Mouse (Mus musculus) gonadal fat pad, adult 2 months (tissue): ENCODE measurements around the gene Gba. TPM values are rescaled to one million over a fixed set of nuclear protein-coding genes. Genes with fewer than 3 reads are reported as not detected.

ENCODE experiments used
- DNase-seq: peaks from one replicate; pipeline ENCODE4 v3.0.0-alpha.2; 2012; ENCODE audit warnings: low read depth
- polyA plus RNA-seq: library from polyadenylated mRNA; depleted of rRNA; stranded (reverse); fragments of >200 nt; gene quantifications from 2 replicates; pipeline ENCODE4 v1.2.3, GENCODE M21; 2012

The Gba gene
- polyA plus RNA-seq, 1 experiment = 143 TPM

DNA sequence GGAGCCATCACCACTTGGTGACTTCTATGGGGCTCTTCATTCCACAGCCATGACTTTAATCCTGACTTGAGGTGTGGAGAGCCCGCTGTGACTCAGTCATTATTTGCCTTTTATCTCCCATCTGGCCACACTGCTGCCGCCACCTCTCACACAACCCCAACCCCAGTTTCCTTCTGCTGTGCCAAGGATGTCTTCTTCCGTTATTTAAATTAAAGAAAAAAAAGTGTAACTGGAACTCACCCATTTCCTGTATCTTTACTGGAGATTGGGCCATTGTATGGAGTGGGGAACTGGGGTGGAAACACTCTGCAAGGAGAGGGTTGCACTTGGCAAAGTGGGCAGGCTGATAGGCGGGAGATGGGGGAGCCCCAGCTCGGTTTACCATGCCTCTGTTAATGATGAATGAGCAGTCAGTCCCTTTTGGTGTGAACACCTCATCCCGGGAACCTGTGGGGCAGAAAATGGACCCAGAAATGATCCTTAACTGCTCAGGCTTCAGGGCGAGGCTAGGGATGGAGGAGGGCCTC lies 20.1 kb upstream of the Gba start:
- DNase-seq = no peak

DNA sequence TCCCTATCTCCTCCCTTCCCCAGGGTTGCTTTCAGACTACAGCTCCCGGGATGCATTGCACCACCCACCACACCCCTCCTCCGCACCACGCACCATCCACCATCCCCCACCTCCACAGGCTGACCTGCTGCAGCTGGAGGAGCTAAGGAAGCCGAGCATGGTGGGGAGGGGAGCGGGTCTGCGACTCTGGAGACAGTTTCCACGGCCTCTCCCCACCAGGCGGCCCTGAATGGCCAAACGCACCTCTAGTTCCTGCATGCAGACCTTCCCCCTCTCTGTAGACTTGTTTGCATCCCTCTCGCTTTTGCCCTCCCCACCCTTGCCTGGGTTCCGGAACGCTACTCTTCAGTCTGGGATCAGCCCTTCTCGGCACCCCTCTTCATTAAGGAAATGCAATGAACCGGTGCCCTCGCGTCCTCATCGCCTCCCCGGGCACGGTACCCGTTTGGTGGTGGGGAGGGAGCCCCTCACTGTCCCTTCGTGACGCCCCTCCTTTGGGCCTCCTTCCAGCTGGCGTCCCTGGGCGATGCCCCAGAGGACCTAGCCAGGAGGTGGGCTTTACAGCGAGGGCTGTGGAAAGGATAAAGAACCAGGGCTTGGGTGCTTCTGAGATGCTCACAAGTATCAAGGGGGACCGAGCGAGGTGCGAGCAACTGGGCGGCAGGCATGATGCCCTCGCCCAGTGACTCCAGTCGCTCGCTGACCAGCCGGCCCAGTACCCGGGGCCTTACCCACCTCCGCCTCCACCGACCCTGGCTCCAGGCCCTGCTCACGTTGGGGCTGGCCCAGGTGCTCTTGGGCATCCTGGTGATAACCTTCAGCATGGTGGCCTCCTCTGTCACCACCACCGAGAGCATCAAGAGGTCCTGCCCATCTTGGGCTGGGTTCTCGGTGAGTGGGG lies 19.4 kb upstream of the Gba start, which contains the start of gene Fam189b:
TSS of gene Fam189b (plus strand) at position 86 of the 901 bp plus-strand sequence.
- no peak for DNase-seq

DNA sequence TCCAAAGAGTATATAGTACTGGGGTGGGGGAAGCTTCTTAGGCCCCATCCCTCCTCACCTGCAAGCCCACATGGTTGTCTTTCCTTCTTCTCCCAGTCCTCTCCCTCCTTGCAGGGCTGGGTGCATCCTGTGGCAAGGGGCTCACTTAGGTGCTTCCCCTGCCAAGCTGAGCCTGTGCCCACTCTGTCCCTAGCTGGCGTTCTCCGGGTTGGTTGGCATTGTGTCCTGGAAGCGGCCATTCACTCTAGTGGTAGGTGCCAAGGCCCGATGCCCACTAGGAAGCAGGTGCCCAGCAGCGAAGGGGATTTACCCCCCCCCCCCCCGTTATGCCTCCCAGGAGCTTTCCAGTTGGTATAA lies 18.8 kb upstream of the Gba start:
- no peak for DNase-seq

DNA sequence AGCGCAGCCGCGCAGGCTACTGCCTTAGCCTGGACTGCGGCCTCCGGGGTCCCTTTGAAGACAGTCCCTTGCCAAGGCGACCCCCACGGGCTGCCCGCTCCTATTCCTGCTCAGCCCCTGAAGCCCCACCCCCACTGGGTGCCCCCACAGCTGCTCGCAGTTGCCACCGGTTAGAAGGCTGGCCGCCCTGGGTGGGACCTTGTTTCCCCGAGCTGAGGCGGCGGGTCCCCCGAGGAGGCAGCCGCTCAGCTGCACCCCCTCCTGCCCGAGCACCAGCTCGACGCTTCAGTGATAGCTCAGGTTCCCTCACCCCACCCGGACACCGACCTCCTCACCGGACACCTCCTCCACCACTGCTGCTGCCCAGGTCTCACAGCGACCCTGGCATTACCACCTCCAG lies 15.5 kb upstream of the Gba start:
- DNase-seq = no peak

DNA sequence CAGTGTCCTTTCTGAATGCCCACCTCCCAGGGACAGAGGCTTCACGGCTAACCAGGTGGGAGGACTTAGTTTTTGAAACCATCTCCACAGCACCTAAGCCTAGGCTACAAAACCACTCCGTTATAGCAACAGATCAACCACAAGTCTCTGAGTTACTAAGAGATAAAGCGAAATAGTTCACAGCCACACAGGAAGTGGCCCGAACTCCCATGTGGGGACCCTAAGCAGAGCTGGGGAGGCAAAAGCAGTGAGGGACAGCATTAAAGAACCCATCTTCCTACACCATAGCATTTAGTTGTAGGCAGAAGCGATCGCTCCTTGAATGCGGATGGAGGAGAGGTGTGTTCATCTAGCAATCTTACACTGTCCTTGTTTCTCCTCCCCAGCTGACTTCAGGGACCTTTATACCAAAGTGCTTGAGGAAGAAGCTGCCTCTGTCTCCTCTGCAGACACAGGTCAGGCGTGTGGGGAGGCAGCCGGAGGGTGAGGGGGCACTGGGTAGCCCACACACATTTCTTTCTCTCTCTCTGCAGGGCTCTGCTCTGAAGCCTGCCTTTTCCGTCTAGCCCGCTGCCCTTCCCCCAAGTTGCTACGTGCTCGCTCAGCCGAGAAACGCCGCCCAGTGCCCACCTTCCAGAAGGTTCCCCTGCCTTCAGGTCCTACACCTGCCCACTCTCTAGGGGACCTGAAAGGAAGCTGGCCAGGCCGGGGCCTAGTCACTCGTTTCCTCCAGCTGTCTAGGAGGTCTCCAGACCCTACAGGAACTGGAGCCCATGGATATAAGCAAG lies 14.8 kb upstream of the Gba start:
- DNase-seq = no peak

DNA sequence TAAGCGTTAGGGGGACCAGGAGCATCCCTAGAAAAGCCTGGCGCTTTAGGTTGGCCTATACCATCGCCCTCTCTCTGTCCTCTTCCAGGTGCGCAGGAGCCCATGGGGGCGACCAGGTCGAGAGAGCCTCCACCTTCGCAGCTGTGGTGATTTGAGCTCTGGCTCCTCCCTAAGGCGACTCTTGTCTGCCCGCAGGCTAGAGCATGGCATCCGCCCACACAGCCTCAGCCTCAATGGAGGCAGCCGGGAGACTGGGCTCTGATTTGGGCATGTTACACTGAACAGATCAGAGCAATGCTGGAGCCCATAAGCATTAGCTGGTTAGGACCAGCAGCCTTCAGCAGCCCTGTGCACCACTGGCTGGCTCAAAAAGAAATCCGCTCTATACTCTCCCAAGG lies 14.3 kb upstream of the Gba start:
- DNase-seq = no peak

DNA sequence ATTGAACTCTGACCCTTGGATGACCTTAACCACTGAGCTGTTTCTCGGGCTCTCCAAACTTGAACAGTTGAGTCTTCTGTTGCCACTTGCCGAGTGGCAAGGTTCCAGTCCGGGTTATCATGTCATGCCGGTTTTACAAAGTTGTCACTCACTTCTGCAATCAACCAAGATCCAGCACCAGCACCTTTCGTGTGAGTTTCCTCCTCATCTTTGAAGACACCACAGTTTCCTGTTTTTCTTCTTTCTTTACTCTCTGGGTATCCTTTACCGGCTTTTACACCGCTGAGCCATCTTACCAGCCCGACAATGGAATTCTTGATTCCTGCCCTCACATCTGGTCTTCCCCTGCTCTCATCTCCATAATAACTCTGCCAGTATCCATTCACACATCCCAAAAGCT lies 12.3 kb upstream of the Gba start:
- DNase-seq = no peak

DNA sequence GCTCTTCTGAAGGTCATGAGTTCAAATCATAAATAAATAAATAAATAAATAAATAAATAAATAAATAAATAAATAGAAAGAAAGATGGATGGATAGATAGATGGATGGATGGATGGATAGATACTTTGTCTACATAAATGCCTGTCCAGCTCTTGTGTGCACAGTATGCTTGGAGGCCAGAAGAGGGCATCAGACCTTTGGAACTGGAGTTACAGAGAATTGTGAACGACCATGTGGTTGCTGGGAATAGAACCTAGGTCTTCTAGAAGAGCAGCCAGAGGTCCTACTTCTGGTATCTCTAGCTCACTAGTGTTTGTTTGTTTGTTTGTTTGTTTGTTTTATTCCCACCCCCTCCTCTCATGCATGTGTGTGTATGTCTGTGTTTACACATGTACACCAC lies 9.4 kb upstream of the Gba start:
- DNase-seq = no peak

DNA sequence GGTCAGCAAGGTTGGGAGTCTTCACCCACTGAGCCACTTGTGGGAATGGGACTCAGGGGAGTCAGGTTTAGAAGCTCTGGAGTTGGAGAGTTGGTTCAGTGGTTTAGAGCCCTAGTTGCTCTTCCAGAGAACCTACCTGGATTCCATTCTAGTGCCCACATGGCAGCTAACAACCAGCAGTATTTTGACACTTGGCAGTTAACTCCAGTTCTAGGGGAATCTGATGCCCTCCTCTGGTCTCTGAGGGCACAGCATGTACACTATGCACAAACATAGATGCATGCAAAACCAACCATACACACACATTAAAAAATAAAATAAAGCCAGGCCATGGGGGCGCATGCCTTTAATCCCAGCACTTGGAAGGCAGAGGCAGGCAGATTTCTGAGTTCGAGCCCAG lies 8.9 kb upstream of the Gba start:
- no peak for DNase-seq

DNA sequence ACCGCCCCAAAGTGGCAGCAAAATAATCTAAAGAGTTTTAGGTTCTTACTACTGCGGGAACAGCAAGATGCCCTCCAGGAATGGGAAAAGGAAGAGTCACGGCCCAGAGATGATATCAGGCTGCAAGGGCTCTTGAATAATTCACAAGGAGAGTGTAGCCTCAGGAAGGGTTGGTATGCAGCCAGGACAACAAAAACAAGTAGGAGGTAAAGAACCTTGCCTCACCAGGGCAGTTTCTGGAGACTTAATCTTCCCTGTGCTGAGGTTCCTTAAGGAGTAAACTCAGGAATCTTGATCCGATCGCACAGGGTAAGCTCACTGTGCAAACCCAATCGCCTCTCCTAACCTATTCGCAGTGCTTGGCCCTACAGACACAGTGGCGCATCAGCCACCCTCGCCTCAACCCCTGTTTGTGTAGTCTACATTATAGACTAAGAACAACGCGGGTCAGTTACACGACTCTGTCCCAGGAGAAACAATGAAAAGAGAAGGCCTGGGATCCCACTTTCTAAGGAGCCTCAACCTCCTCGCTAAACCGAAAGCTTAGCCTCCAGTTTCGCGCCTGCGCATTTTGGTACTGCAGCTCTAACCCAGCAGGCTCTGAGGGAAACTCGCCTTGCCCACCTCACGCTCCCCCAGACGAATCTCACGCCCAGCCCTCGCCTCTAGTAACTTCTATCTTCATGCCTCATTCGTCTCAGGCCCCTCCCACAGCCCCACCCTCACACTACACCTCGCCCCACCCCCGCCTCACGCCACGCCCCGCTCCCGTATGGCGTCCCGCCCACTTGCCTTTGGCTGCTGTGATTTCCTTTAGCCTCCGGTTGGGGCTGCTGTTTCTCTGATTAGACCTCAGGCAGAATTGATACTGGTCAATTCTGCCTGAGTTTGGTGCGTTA lies 6.5 kb upstream of the Gba start:
- peak; percentile 75 for DNase-seq

DNA sequence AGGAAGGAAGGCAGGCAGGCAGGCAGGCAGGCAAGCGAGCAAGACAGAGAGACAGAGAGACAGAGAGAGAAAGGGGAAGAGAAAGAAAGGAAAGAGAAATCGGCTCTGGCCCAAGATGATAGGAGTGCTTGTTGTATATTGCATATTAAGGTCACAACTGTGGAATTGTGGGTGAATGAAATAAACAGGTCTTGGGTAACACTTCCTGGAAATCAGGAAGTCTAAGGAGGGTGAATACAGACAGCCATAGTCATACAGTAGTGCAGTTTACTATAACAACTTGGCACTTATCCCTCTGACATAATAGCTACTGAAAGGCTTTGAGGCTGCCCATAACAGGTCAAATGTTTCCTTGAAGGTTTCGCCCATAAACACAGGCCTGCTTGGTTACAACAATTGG lies 2.9 kb upstream of the Gba start:
- no peak for DNase-seq

DNA sequence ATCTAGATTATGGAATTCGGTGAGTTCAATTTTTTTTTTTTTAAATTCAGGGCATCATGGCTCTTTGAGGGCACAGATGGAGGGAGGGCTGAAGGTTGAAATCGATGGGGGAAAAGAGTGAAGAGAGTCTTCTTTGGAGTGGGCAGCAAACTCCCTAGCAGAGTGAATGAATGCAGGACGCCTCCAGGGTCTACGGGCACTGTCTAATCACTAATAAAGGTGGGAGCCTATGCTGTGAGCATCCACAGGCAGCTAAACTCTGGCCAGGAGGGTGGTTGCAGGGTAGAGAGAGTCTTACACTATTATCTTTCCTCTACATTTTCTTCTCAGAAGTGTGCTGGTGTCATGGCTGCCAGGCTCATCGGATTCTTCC lies 400 bp downstream of the Gba start:
- DNase-seq = no peak

DNA sequence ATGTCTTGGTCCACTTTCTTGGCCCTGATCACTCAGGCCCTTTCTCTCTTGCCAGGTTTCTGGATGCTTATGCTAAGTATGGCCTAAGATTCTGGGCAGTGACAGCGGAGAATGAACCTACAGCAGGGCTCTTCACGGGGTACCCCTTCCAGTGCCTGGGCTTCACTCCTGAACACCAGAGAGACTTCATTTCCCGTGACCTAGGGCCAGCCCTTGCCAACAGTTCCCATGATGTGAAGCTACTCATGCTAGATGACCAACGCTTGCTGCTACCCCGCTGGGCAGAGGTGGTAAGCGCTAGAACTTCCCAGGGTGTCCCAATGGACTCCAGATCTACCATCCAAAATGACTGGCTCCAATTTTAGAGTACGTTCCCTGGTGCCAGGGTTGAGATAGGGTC lies 3.4 kb downstream of the Gba start:
- DNase-seq = no peak

DNA sequence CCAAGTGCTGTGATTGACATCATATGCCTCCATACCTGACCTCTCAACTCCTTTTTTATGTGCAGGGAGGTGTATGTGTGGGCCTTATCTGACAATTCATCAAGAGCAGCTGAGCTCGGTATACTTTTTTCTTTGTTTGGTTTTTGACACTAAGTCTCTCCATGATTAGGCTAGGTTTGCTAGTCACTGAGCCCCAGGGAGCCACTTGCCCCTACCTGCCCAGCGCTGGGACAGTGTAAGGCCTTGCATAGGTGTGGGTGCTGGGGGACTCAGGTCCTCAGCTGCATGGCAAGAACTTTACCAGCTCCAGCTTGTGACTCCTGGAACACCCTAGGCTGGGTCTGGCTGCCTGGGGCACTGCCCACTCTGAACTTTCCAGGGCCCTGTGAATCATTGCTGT lies 4.0 kb downstream of the Gba start:
- peak; percentile 91 for DNase-seq

DNA sequence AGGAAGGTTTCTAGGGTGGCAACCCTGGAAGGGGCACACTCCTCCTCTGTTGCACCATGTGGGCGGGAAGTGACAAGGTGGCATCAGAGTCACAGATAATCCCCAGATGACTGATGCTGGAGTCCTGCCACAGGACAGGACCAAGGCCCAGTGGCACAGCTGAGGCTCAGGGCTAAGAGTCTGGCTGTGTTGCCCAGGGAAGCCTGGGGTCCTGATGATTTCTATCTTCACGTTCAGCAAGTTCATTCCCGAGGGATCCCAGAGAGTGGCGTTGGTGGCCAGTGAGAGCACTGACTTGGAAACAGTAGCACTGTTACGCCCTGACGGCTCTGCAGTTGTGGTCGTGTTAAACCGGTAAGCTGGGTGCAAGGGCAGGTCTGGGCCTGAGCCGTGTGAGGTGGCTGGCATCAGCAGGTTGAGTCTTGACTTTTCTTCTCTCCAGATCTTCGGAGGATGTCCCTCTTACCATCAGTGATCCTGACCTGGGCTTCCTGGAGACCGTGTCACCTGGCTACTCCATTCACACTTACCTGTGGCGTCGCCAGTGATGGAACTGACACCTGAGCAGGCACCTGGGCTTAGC lies 5.4 kb downstream of the Gba start:
- peak; percentile 84 for DNase-seq

DNA sequence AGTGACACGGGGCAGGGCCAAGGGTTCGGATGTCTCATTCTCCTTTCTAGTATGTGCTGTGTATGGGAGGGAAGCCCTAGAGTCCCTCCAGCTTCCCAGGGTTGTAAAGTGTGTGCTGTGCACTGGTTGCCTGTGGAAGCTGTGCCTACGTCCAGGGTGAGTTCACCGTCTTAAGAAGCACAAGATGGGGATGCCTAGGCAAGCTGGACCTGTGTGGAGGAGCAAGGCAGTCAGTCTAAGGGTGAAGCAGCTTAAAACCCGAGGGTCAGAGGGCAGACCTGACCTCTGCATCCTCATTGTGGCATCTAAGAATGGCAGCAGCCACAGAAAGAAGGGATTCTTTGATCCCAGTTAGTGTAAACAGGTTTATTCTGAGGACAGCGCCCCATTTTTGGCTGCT lies 6.0 kb downstream of the Gba start:
- no peak for DNase-seq

DNA sequence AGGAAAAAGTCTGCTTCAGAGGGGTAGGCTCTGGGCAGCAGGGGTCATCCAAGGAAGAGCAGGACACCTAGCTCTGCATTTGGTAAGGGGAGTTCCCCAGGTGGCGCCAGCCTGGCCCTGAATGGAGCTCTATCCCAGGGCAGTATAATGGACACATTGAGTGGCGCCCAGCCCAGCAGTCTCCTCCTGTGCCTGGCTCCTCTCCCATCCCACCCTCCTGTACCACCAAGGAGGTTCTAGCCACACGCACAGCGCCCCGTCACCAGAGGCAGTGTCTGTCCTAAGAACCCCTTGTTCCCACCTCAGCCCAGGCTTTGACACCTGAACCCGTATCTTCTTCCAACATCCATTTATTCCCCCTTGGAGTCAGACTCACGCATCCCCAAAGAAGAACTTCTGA lies 7.0 kb downstream of the Gba start:
- no peak for DNase-seq

DNA sequence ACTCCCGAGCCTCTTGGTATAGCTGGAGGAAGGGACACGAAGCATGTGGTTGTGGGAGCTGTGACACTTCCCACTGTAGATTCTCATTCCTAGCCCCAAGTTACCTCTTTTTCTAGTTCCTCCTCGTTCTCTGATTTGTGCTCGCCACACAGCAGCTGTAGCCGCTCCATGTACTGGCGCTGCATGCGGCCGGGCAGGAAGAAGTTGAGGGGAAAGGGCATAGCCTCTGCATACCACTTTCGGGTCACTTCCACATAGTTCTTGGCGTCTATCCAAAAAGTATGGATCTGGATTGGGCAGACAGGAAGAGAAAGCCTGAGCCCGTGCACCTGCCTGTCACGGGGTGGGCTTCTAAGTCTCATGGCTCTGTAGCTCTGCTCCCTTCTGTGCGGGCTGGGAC lies 7.4 kb downstream of the Gba start:
- DNase-seq = no peak

DNA sequence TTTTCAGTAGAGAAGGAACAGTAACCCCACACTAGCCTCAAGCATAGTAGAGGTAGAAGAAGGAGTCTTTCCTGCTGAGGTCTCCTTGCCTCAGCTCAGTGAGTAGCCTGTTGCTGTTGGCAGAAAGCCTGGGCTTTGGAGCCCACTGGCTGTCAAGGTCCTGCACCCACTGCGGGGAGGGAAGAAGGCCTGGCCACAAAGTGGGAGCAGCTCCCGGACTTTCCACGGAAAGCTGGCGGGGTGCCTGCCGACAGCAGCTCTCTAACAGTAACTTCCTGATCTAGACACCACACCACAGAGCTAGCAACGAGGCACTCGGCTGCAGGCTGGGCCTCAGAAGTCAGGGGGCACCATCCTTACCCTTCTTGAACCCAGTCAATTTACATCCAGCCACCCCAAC lies 8.0 kb downstream of the Gba start:
- DNase-seq = no peak

DNA sequence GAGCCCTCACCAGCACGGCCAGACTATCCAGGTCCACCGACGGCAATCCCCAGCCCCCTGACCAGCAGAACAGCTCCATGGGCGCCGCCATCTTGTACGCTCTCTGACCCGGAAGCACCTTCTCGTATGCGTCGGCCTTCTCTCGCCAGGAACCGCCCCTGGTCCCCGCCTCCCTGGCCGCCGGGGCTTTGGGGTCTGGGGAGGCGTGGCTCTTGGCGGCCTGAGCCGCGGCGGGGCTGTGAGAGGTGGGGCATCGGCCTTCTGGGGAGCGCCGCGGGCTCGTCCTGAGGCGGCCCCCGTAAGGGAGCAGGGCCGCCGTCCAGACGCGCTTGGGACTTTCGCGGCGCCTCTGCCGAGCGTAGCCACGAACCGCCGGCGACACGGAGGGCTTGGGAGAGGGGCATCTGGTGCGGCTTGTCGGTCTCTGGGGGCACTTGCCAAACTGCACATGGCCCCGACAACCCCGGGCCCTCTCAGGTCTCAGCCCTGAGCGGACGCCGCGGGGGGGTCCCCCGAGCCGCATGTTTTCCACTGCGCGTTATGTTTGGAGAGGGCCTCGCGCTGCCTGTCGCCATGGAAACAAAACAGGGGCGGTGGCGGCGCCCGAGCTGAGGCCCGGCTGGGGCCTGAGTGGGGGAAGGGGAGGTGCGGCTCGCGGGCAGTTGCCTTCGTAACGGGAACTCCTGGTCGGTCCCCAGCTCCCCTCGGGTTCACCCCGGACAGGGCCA lies 11.2 kb downstream of the Gba start:
- no peak for DNase-seq
